Mouse (Mus musculus) kidney, adult 2 months (tissue): ENCODE results near the gene Prkg1.

Source experiments
- CTCF ChIP-seq: fragments of 200-500 bp; conservative IDR thresholded peaks from 2 replicates; pipeline ENCODE4 v1.5.1; 2011; ENCODE audit warnings: low read depth, mild to moderate bottlenecking, control low read depth, low read length, moderate library complexity, mixed read lengths; ENCODE audit not compliant: insufficient read depth, insufficient read length
- POLR2A ChIP-seq: fragments of 200-500 bp; IDR thresholded peaks from one replicate; pipeline ENCODE4 v1.6.1; 2011; ENCODE audit warnings: low read depth, low read length, control low read depth

DNA sequence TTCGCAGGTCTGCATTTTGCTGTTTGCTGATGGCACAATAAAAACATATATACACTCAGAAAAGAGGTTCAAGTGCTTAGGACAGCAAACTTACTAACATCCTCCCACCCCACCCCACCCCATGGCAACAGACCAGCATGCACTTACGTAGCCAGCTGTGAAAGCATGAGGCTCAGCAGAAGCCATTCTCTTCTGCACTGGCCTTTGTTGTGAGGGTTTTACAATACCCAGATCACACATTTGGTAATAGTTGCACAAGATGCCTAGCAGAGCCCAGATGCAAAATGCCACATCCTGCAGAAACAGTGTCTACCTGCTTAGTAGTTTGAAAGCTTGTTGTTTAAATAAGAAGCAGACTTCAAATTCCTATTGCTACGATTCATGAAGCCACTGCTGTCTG is 814.2 kb downstream of the Prkg1 start:
- TF ChIP-seq CTCF: no peak
- TF ChIP-seq POLR2A: no peak
